Mouse (Mus musculus): ENCODE data around the gene Akt1.

GRCm38 (mm10) chr12:112660576-112661326 is 13.9 kb downstream of the Akt1 start:
- no peak for TF ChIP-seq CTCF (IDR thresholded peaks at IDR 0.05; ENCODE audit: control insufficient read depth, insufficient read depth, insufficient read length)
- no peak for TF ChIP-seq MYOD1 (IDR thresholded peaks at IDR 0.05; ENCODE audit: control insufficient read depth, insufficient read length, low read depth)
